Mouse (Mus musculus) liver, embryonic 14.5 days (tissue): ENCODE results near the gene Clint1. TPM values are rescaled to one million over a fixed set of nuclear protein-coding genes. Genes with fewer than 3 reads are reported as not detected.

ENCODE experiments used
- ATAC-seq: fragments of 200-750 bp; cut with Nextera tagmentation; 2 replicates; pipeline ENCODE4 v1.8.0; 2017; ENCODE audit warnings: moderate number of reproducible peaks, mild to moderate bottlenecking, moderate library complexity; ENCODE audit not compliant: insufficient read depth
- DNase-seq, 3 experiments: peaks; one replicate each; pipeline ENCODE4 v3.0.0-alpha.2; 2012 to 2013; ENCODE audit warnings: low read depth in 3 of 3, low spot score in 3 of 3
- H3K27ac ChIP-seq: fragments of 300-500 bp; sonication (generic); 2 replicates; pipeline ENCODE4 v1.5.1; 2014; ENCODE audit warnings: moderate library complexity, mild to moderate bottlenecking, control low read depth, inconsistent platforms
- H3K27me3 ChIP-seq: fragments of 300-500 bp; sonication (generic); 2 replicates; pipeline ENCODE4 v1.6.1; 2014; ENCODE audit warnings: mild to moderate bottlenecking, low read length, moderate library complexity; ENCODE audit not compliant: control insufficient read depth, insufficient read depth
- H3K36me3 ChIP-seq: fragments of 300-500 bp; sonication (generic); replicated peaks from 2 replicates; pipeline ENCODE4 v1.6.1; 2014; ENCODE audit warnings: low read depth; ENCODE audit not compliant: control insufficient read depth, insufficient read depth
- H3K4me1 ChIP-seq, 2 experiments: fragments of 200-500 bp in 1 of 2; fragments of 300-500 bp in 1 of 2; sonication (generic) in 1 of 2; replicated peaks; 2 replicates each; pipeline ENCODE4 v1.6.1; 2012 to 2014; ENCODE audit warnings: antibody characterized with exemption in 1 of 2, inconsistent platforms in 1 of 2, low read length in 1 of 2; ENCODE audit not compliant: control insufficient read depth in 2 of 2, insufficient read depth in 2 of 2
- H3K4me2 ChIP-seq: fragments of 300-500 bp; sonication (generic); 2 replicates; pipeline ENCODE4 v1.6.1; 2014; ENCODE audit warnings: low read depth, mild to moderate bottlenecking, control low read depth, moderate library complexity
- H3K4me3 ChIP-seq, 2 experiments: fragments of 200-500 bp in 1 of 2; fragments of 300-500 bp in 1 of 2; sonication (generic) in 1 of 2; 2 replicates each; pipeline ENCODE4 v1.5.1; 2012 to 2014; ENCODE audit warnings: low read depth in 2 of 2, low read length in 2 of 2, mild to moderate bottlenecking in 2 of 2, control low read depth in 1 of 2, inconsistent platforms in 1 of 2, moderate library complexity in 1 of 2; ENCODE audit not compliant: insufficient read depth in 1 of 2
- H3K9ac ChIP-seq: fragments of 300-500 bp; sonication (generic); replicated peaks from 2 replicates; pipeline ENCODE4 v1.6.1; 2014; ENCODE audit warnings: mild to moderate bottlenecking, control low read depth, moderate library complexity
- H3K9me3 ChIP-seq: fragments of 300-500 bp; sonication (generic); 2 replicates; pipeline ENCODE4 v1.6.1; 2016; ENCODE audit warnings: low read length, mixed read lengths; ENCODE audit not compliant: control insufficient read depth
- CTCF ChIP-seq: IDR thresholded peaks from 2 replicates; pipeline ENCODE4 v1.5.1; 2016; ENCODE audit warnings: antibody characterized with exemption, low read depth, control low read depth
- EP300 ChIP-seq: IDR thresholded peaks from 2 replicates; pipeline ENCODE4 v1.6.1; 2016; ENCODE audit warnings: antibody characterized with exemption, low read depth
- WGBS: fragments of 180-500 bp; shearing (Covaris S2); extraction: QIAGEN DNeasy Blood & Tissue Kit; methylation state at CpG from one replicate; pipeline ENCODE4 v1.1.7; 2014; ENCODE audit not compliant: insufficient replicate concordance; 5-methylcytosine and 5-hydroxymethylcytosine counted together
- polyA plus RNA-seq, 2 experiments: library from polyadenylated mRNA; depleted of rRNA in 1 of 2; stranded (reverse) in 1 of 2; unstranded in 1 of 2; fragments of >200 nt; fragmentation: Nextera tagmentation in 1 of 2; extraction: Ambion mirVana in 1 of 2; gene quantifications; 2 replicates each; pipeline versions ENCODE4 v1.2.1 to v1.2.3; 2012 to 2014

Clint1 gene
- polyA plus RNA-seq, 2 experiments, result 41.6 to 46.0 TPM

- Histone ChIP-seq H3K4me2 (no peak overlapping the region), H3K27ac (no peak overlapping the region)
- 76% methylated on average over 2 of the region's 2 CpGs for WGBS
Measured at GRCm38 (mm10) chr11:45865861-45866260, 14.0 kb downstream of the Clint1 start.

GRCm38 (mm10) chr11:45866534-45866933 is 14.7 kb downstream of the Clint1 start:
- DNase-seq (no peak), ATAC-seq (no peak)
- no peak overlapping the region for H3K27ac ChIP-seq
- 83% methylated on average over 4 of the region's 4 CpGs for WGBS
- peaks cover 2% of the 10 kb centered on the region for H3K36me3 ChIP-seq
- H3K9me3 ChIP-seq, result no peaks in the 10 kb centered on the region
- H3K4me3 ChIP-seq, result no peak overlapping the region
- H3K4me2 ChIP-seq, result no peak overlapping the region
- peaks cover 14 to 23% of the 10 kb centered on the region in 2 experiments for H3K4me1 ChIP-seq
- no peak overlapping the region for H3K9ac ChIP-seq
- TF ChIP-seq EP300 (no peak), CTCF (no peak)
- no peaks in the 10 kb centered on the region for H3K27me3 ChIP-seq

More at GRCm38 (mm10) chr11:45865861-45866260, 14.0 kb downstream of the Clint1 start:
- Histone ChIP-seq H3K4me3 (no peak overlapping the region), H3K36me3 (peaks cover 2% of the 10 kb centered on the region), H3K4me1 (peaks cover 17 to 24% of the 10 kb centered on the region in 2 experiments), H3K27me3 (no peaks in the 10 kb centered on the region), H3K9ac (no peak overlapping the region), H3K9me3 (no peaks in the 10 kb centered on the region)
- DNase-seq (no peak), ATAC-seq (no peak)
- no peak for TF ChIP-seq CTCF
- no peak for TF ChIP-seq EP300

GRCm38 (mm10) chr11:45873666-45874065 is 21.8 kb downstream of the Clint1 start:
- H3K9ac ChIP-seq, result no peak overlapping the region
- no peaks in the 10 kb centered on the region for H3K9me3 ChIP-seq
- DNase-seq (no peak), ATAC-seq (no peak)
- peaks cover 6 to 13% of the 10 kb centered on the region in 2 experiments for H3K4me1 ChIP-seq
- no peak overlapping the region for H3K4me2 ChIP-seq
- peaks cover 2% of the 10 kb centered on the region for H3K36me3 ChIP-seq
- no peaks in the 10 kb centered on the region for H3K27me3 ChIP-seq
- peak; percentile 61 for TF ChIP-seq CTCF
- no peak for TF ChIP-seq EP300
- H3K27ac ChIP-seq, result no peak overlapping the region
- no peak overlapping the region for H3K4me3 ChIP-seq
- 69% methylated on average over 1 of the region's 1 CpGs for WGBS

- peaks cover 4% of the 10 kb centered on the region for H3K36me3 ChIP-seq
- 84% methylated on average over 6 of the region's 6 CpGs for WGBS
Measured at GRCm38 (mm10) chr11:45874251-45874650, 22.4 kb downstream of the Clint1 start.

GRCm38 (mm10) chr11:45875351-45875935 is 23.6 kb downstream of the Clint1 start:
- no peaks in the 10 kb centered on the region for H3K27me3 ChIP-seq
- DNase-seq (no peak), ATAC-seq (no peak)
- WGBS, result 86% methylated on average over 7 of the region's 7 CpGs
- peaks cover 3% of the 10 kb centered on the region for H3K36me3 ChIP-seq
- no peak for TF ChIP-seq EP300
- no peak for TF ChIP-seq CTCF
- no peak overlapping the region for H3K9ac ChIP-seq
- no peak overlapping the region for H3K27ac ChIP-seq
- H3K4me2 ChIP-seq, result no peak overlapping the region
- H3K4me1 ChIP-seq, result peaks cover 0 to 11% of the 10 kb centered on the region in 2 experiments; a peak in 2 of 4 replicates
- no peaks in the 10 kb centered on the region for H3K9me3 ChIP-seq
- H3K4me3 ChIP-seq, result no peak overlapping the region

More at GRCm38 (mm10) chr11:45874251-45874650, 22.4 kb downstream of the Clint1 start:
- no peak overlapping the region for H3K4me3 ChIP-seq
- H3K9me3 ChIP-seq, result no peaks in the 10 kb centered on the region
- ATAC-seq (no peak), DNase-seq (no peak)
- H3K4me2 ChIP-seq, result no peak overlapping the region
- H3K27ac ChIP-seq, result no peak overlapping the region
- TF ChIP-seq EP300 (no peak), CTCF (no peak)
- no peaks in the 10 kb centered on the region for H3K27me3 ChIP-seq
- H3K9ac ChIP-seq, result no peak overlapping the region
- H3K4me1 ChIP-seq, result peaks cover 6 to 13% of the 10 kb centered on the region in 2 experiments
